Mouse (Mus musculus) G1E (cell line): ENCODE results near the gene Plxna2.

ENCODE experiments used
- CTCF ChIP-seq: IDR thresholded peaks from 2 replicates; pipeline ENCODE4 v1.5.1; 2012; ENCODE audit warnings: low read depth, low read length, inconsistent platforms, mixed read lengths
- GATA1 ChIP-seq: IDR thresholded peaks from 2 replicates; pipeline ENCODE4 v1.6.1; 2012; ENCODE audit warnings: borderline replicate concordance, low read length, inconsistent platforms, mixed read lengths
- POLR2AphosphoS5 ChIP-seq: IDR thresholded peaks from 2 replicates; pipeline ENCODE4 v1.6.1; 2012; ENCODE audit warnings: low read depth, low read length, inconsistent platforms; ENCODE audit not compliant: insufficient replicate concordance
- TAL1 ChIP-seq: conservative IDR thresholded peaks from 2 replicates; pipeline ENCODE4 v1.6.1; 2012; ENCODE audit warnings: low read depth, low read length, inconsistent platforms, mixed read lengths

DNA sequence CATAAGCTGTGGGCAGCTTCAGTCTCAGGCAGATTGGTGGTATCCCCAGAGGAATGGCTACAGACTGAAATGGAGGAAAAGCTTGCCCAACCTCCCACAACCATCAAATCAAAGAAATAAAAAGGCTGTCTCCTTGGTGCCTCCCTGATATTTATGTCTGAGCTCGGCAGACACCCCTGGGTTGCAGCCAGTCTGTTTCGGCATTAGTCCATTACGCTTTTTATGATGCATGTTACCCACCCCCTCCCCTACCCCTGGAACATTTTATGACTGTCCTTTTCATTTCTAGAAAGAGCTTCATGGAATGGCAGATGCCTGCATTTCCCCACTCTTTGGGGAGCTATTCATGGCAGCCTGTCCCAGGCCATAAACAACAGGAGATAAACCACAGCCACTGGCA lies 47.7 kb downstream of the Plxna2 start:
- TF ChIP-seq CTCF: no peak
- TF ChIP-seq TAL1: no peak
- no peak for TF ChIP-seq GATA1
- TF ChIP-seq POLR2AphosphoS5: no peak
